Mouse (Mus musculus): ENCODE results near the gene Gm49337. TPM values are rescaled to one million over a fixed set of nuclear protein-coding genes. Genes with fewer than 3 reads are reported as not detected.
"Not testable (repeated sequence)": the region's sequence is repeated elsewhere in the genome, so short reads cannot be mapped to it uniquely, and the experiment has no call there.

The Gm49337 gene
- polyA plus RNA-seq, 1 experiment from 2014 or later: not detected

GRCm38 (mm10) chr4:116220071-116220650 lies 47.0 kb downstream of the Gm49337 start:
- H3K27me3 ChIP-seq: no peaks in the 10 kb centered on the region
- H3K36me3 ChIP-seq: no peaks in the 10 kb centered on the region
- no peak for ATAC-seq (ENCODE audit: low FRiP score, low read depth)
- 1% methylated on average over 6 of the region's 6 CpGs for WGBS
- H3K9me3 ChIP-seq: no peaks in the 10 kb centered on the region
- peak overlapping the region; percentile 70 for H3K4me2 ChIP-seq
- H3K4me3 ChIP-seq: peak overlapping the region; percentile 63
- H3K27ac ChIP-seq (replicated peaks): peak overlapping the region; percentile 100
- H3K9ac ChIP-seq: peak overlapping the region; percentile 91
- H3K4me1 ChIP-seq (replicated peaks): peaks cover 10% of the 10 kb centered on the region

- H3K36me3 ChIP-seq: no peaks in the 10 kb centered on the region
- WGBS: under 1% methylated on average over 26 of the region's 26 CpGs
- no peaks in the 10 kb centered on the region for H3K27me3 ChIP-seq
- H3K4me3 ChIP-seq: peak overlapping the region; percentile 63
- H3K9ac ChIP-seq: peak overlapping the region; percentile 91
- ATAC-seq (ENCODE audit: low FRiP score, low read depth): no peak
- peak overlapping the region; percentile 70 for H3K4me2 ChIP-seq
- peak overlapping the region; percentile 100 for H3K27ac ChIP-seq (replicated peaks)
- H3K9me3 ChIP-seq: no peaks in the 10 kb centered on the region
- H3K4me1 ChIP-seq (replicated peaks): peaks cover 12% of the 10 kb centered on the region
Measured at GRCm38 (mm10) chr4:116220780-116221139, 47.6 kb downstream of the Gm49337 start.

- H3K27ac ChIP-seq (replicated peaks): peak within 1 kb of the TSS; percentile 100
- no peaks in the 10 kb centered on the region for H3K36me3 ChIP-seq
- H3K4me3 ChIP-seq: peak within 1 kb of the TSS; percentile 63
- under 1% methylated on average over 52 of the region's 53 CpGs for WGBS
- H3K4me1 ChIP-seq (replicated peaks): peaks cover 12% of the 10 kb centered on the region
- H3K9ac ChIP-seq: peak within 1 kb of the TSS; percentile 91
- no peaks in the 10 kb centered on the region for H3K9me3 ChIP-seq
- H3K27me3 ChIP-seq: no peaks in the 10 kb centered on the region
- H3K4me2 ChIP-seq: peak within 1 kb of the TSS; percentile 70
- peak; percentile 99 for ATAC-seq (ENCODE audit: low FRiP score, low read depth)
Measured at GRCm38 (mm10) chr4:116221140-116221851, 48.1 kb downstream of the Gm49337 start, which contains the start of gene Pik3r3. TSS of gene Pik3r3 (plus strand) at chr4:116221618.

GRCm38 (mm10) chr4:116221996-116222842 lies 49.0 kb downstream of the Gm49337 start:
- Histone ChIP-seq H3K27ac (replicated peaks) (peak overlapping the region; percentile 100), H3K4me3 (peak overlapping the region; percentile 63), H3K27me3 (no peaks in the 10 kb centered on the region), H3K9ac (peak overlapping the region; percentile 79), H3K4me2 (peak overlapping the region; percentile 70), H3K9me3 (no peaks in the 10 kb centered on the region), H3K4me1 (replicated peaks) (peaks cover 16% of the 10 kb centered on the region), H3K36me3 (no peaks in the 10 kb centered on the region)
- WGBS: under 1% methylated on average over 23 of the region's 23 CpGs
- ATAC-seq (ENCODE audit: low FRiP score, low read depth): no peak

- Histone ChIP-seq H3K4me3 (peak overlapping the region; percentile 63), H3K27ac (replicated peaks) (peak overlapping the region; percentile 100), H3K9ac (peak overlapping the region; percentile 79), H3K4me1 (replicated peaks) (peaks cover 16% of the 10 kb centered on the region), H3K4me2 (peak overlapping the region; percentile 70), H3K27me3 (no peaks in the 10 kb centered on the region), H3K36me3 (no peaks in the 10 kb centered on the region), H3K9me3 (no peaks in the 10 kb centered on the region)
- 2% methylated on average over 6 of the region's 6 CpGs for WGBS
- no peak for ATAC-seq (ENCODE audit: low FRiP score, low read depth)
Measured at GRCm38 (mm10) chr4:116222843-116223119, 49.6 kb downstream of the Gm49337 start.

- 76% methylated on average over 3 of the region's 3 CpGs for WGBS
- Histone ChIP-seq H3K4me2 (no peak overlapping the region), H3K27me3 (no peaks in the 10 kb centered on the region), H3K27ac (replicated peaks) (no peak overlapping the region), H3K36me3 (no peaks in the 10 kb centered on the region), H3K9me3 (no peaks in the 10 kb centered on the region), H3K4me1 (replicated peaks) (no peaks in the 10 kb centered on the region), H3K9ac (no peak overlapping the region), H3K4me3 (no peak overlapping the region)
- ATAC-seq (ENCODE audit: low FRiP score, low read depth): no peak
Measured at GRCm38 (mm10) chr4:116243377-116243776, 70.2 kb downstream of the Gm49337 start.

GRCm38 (mm10) chr4:116244240-116244639 lies 71.1 kb downstream of the Gm49337 start:
- Histone ChIP-seq H3K36me3 (no peaks in the 10 kb centered on the region), H3K4me3 (no peak overlapping the region), H3K9me3 (no peaks in the 10 kb centered on the region), H3K9ac (no peak overlapping the region), H3K4me1 (replicated peaks) (no peaks in the 10 kb centered on the region), H3K4me2 (no peak overlapping the region), H3K27ac (replicated peaks) (no peak overlapping the region), H3K27me3 (no peaks in the 10 kb centered on the region)
- WGBS: 85% methylated on average over 2 of the region's 2 CpGs
- ATAC-seq (ENCODE audit: low FRiP score, low read depth): no peak

- H3K9me3 ChIP-seq; H3K36me3 ChIP-seq; H3K4me2 ChIP-seq; ATAC-seq (ENCODE audit: low FRiP score, low read depth); H3K27me3 ChIP-seq; H3K4me1 ChIP-seq (replicated peaks); H3K27ac ChIP-seq (replicated peaks); H3K9ac ChIP-seq; H3K4me3 ChIP-seq: not testable (repeated sequence)
- WGBS: 38% methylated on average over 3 of the region's 3 CpGs
Measured at GRCm38 (mm10) chr4:116245926-116246325, 72.7 kb downstream of the Gm49337 start.

- 77% methylated on average over 3 of the region's 3 CpGs for WGBS
- no peak for ATAC-seq (ENCODE audit: low FRiP score, low read depth)
- no peaks in the 10 kb centered on the region for H3K27me3 ChIP-seq
Measured at GRCm38 (mm10) chr4:116249986-116250385, 76.8 kb downstream of the Gm49337 start.

GRCm38 (mm10) chr4:116268220-116268619 lies 95.0 kb downstream of the Gm49337 start:
- no peak for ATAC-seq (ENCODE audit: low FRiP score, low read depth)
- H3K9ac ChIP-seq: no peak overlapping the region
- no peaks in the 10 kb centered on the region for H3K9me3 ChIP-seq
- H3K36me3 ChIP-seq: peaks cover 36% of the 10 kb centered on the region
- H3K4me2 ChIP-seq: no peak overlapping the region
- no peaks in the 10 kb centered on the region for H3K4me1 ChIP-seq (replicated peaks)
- no peaks in the 10 kb centered on the region for H3K27me3 ChIP-seq
- H3K4me3 ChIP-seq: no peak overlapping the region
- WGBS: 96% methylated on average over 6 of the region's 6 CpGs
- H3K27ac ChIP-seq (replicated peaks): no peak overlapping the region

More at GRCm38 (mm10) chr4:116249986-116250385, 76.8 kb downstream of the Gm49337 start:
- no peaks in the 10 kb centered on the region for H3K36me3 ChIP-seq
- H3K9ac ChIP-seq: no peak overlapping the region
- H3K9me3 ChIP-seq: no peaks in the 10 kb centered on the region
- H3K4me3 ChIP-seq: no peak overlapping the region
- H3K27ac ChIP-seq (replicated peaks): no peak overlapping the region
- no peak overlapping the region for H3K4me2 ChIP-seq
- no peaks in the 10 kb centered on the region for H3K4me1 ChIP-seq (replicated peaks)

GRCm38 (mm10) chr4:116282211-116282610 lies 109.0 kb downstream of the Gm49337 start:
- 79% methylated on average over 2 of the region's 2 CpGs for WGBS
- no peak overlapping the region for H3K27ac ChIP-seq (replicated peaks)

GRCm38 (mm10) chr4:116291561-116291960 lies 118.4 kb downstream of the Gm49337 start:
- no peaks in the 10 kb centered on the region for H3K9me3 ChIP-seq
- no peak overlapping the region for H3K4me2 ChIP-seq
- H3K9ac ChIP-seq: no peak overlapping the region
- H3K27ac ChIP-seq (replicated peaks): no peak overlapping the region
- peaks cover 68% of the 10 kb centered on the region for H3K36me3 ChIP-seq
- 89% methylated on average over 6 of the region's 6 CpGs for WGBS
- no peaks in the 10 kb centered on the region for H3K27me3 ChIP-seq
- H3K4me1 ChIP-seq (replicated peaks): no peaks in the 10 kb centered on the region
- no peak overlapping the region for H3K4me3 ChIP-seq
- ATAC-seq (ENCODE audit: low FRiP score, low read depth): no peak

More at GRCm38 (mm10) chr4:116282211-116282610, 109.0 kb downstream of the Gm49337 start:
- H3K9ac ChIP-seq: no peak overlapping the region
- H3K4me1 ChIP-seq (replicated peaks): no peaks in the 10 kb centered on the region
- ATAC-seq (ENCODE audit: low FRiP score, low read depth): no peak
- peaks cover 46% of the 10 kb centered on the region for H3K36me3 ChIP-seq
- no peaks in the 10 kb centered on the region for H3K27me3 ChIP-seq
- H3K4me2 ChIP-seq: no peak overlapping the region
- H3K9me3 ChIP-seq: no peaks in the 10 kb centered on the region
- H3K4me3 ChIP-seq: no peak overlapping the region
